19 mouse cellular contexts compared by ENCODE assay signal in genomic region chr2:139874173-139874572, GRCm38 (mm10).
DNase-seq lines count a peak whose midpoint lies in the region; ATAC-seq and TF ChIP-seq lines count a peak whose summit lies in the region.
"Had no signal": no experiment of that assay in that cellular context is flagged by ENCODE, and none has a peak within 500 bp of the region (broad histone marks: within the 10 kb centered on the region; RNA-seq: fewer than 3 reads in every experiment).

No protein-coding gene starts in this region.

- H3K9me3 ChIP-seq in forebrain, embryonic 11.5 days (ENCODE audit: control insufficient read depth, low read length) = no peaks in the 10 kb centered on the region
- H3K9me3 ChIP-seq in forebrain, embryonic 16.5 days (ENCODE audit: control insufficient read depth, low read length) = no peaks in the 10 kb centered on the region
- no peaks in the 10 kb centered on the region for H3K9me3 ChIP-seq in midbrain, embryonic 11.5 days (ENCODE audit: control insufficient read depth, low read length)
- H3K9me3 ChIP-seq in midbrain, embryonic 10.5 days (replicated peaks) = no peaks in the 10 kb centered on the region
- H3K9me3 ChIP-seq in ES-E14 (ENCODE audit: control insufficient read depth, insufficient read depth, low read depth, low read length) = no peaks in the 10 kb centered on the region
- H3K9me3 ChIP-seq in intestine, postnatal 0 days (ENCODE audit: control insufficient read depth) = no peaks in the 10 kb centered on the region
- H3K9me3 ChIP-seq: embryonic facial prominence, embryonic 10.5 days; heart, embryonic 12.5 days; hindbrain, embryonic 15.5 days had no signal

- H3K9ac ChIP-seq in forebrain, embryonic 11.5 days (ENCODE audit: low read length) = no peak overlapping the region
- H3K9ac ChIP-seq in forebrain, embryonic 16.5 days (replicated peaks; ENCODE audit: low read depth, low read length) = no peak overlapping the region
- no peak overlapping the region for H3K9ac ChIP-seq in midbrain, embryonic 11.5 days (ENCODE audit: low read length)
- H3K9ac ChIP-seq in ES-E14 (ENCODE audit: insufficient read depth, low read depth, low read length, poor library complexity, severe bottlenecking) = no peak overlapping the region
- no peak overlapping the region for H3K9ac ChIP-seq in intestine, postnatal 0 days (ENCODE audit: low read depth, low read length)
- H3K9ac ChIP-seq: forebrain, postnatal 0 days; heart, embryonic 12.5 days; hindbrain, embryonic 15.5 days had no signal

- WGBS in forebrain, embryonic 11.5 days = 13% methylated on average over 3 of the region's 3 CpGs
- 10% methylated on average over 3 of the region's 3 CpGs for WGBS in forebrain, embryonic 16.5 days
- WGBS in midbrain, embryonic 11.5 days = 13% methylated on average over 3 of the region's 3 CpGs
- WGBS in midbrain, embryonic 10.5 days = 26% methylated on average over 3 of the region's 3 CpGs
- 63% methylated on average over 3 of the region's 3 CpGs for WGBS in intestine, postnatal 0 days

- TF ChIP-seq CTCF in intestine, postnatal 0 days (IDR thresholded peaks at IDR 0.05; ENCODE audit: low read depth) = no peak

- peak; percentile 53; the same call in 1 of the 2 replicates for ATAC-seq in forebrain, embryonic 11.5 days (replicated peaks; ENCODE audit: low FRiP score)
- ATAC-seq in forebrain, embryonic 16.5 days = no peak
- peak; percentile 35; the same call in 1 of the 2 replicates for ATAC-seq in midbrain, embryonic 11.5 days (ENCODE audit: low FRiP score)
- peak; percentile 89 for ATAC-seq in intestine, postnatal 0 days
- ATAC-seq: forebrain, postnatal 0 days had no signal

- in situ Hi-C loops in ES-E14 (cut with MboI; ENCODE audit: low sequenced_read_pairs in 2 of 2, unreplicated experiment in 2 of 2) = no loop called here

- DNase-seq in forebrain, embryonic 11.5 days (ENCODE audit: low spot score) = no peak
- peak; percentile 77 for DNase-seq in midbrain, embryonic 11.5 days (ENCODE audit: low spot score, missing footprints)
- no peak for DNase-seq in midbrain, embryonic 10.5 days (ENCODE audit: low spot score)
- no peak for DNase-seq in ES-E14 (ENCODE audit: low read depth, low spot score)
- DNase-seq in heart, adult 8-10 months (ENCODE audit: low spot score) = no peak
- no peak for DNase-seq in spleen, postnatal 4 days (ENCODE audit: low spot score in 2 of 2)
- DNase-seq: adrenal gland, adult 2 months; adrenal gland, postnatal 25 days; cerebellum, adult 2 months; cerebellum, postnatal 10 days; forebrain, postnatal 0 days; gastrocnemius, postnatal 14 days; heart, adult 2 months; heart, postnatal 36 days had no signal

- no peaks in the 10 kb centered on the region for H3K36me3 ChIP-seq in forebrain, embryonic 11.5 days (ENCODE audit: control insufficient read depth, insufficient read depth, low read length)
- H3K36me3 ChIP-seq in forebrain, embryonic 16.5 days (ENCODE audit: control insufficient read depth, insufficient read depth) = no peaks in the 10 kb centered on the region
- no peaks in the 10 kb centered on the region for H3K36me3 ChIP-seq in midbrain, embryonic 11.5 days (ENCODE audit: control insufficient read depth, insufficient read depth, low read length)
- H3K36me3 ChIP-seq in midbrain, embryonic 10.5 days = no peaks in the 10 kb centered on the region
- peaks cover 2% of the 10 kb centered on the region; the same call in 1 of the 2 replicates for H3K36me3 ChIP-seq in ES-E14 (ENCODE audit: control insufficient read depth, insufficient read depth, low read length, poor library complexity, severe bottlenecking)
- no peaks in the 10 kb centered on the region for H3K36me3 ChIP-seq in intestine, postnatal 0 days (ENCODE audit: control insufficient read depth, insufficient read depth)
- H3K36me3 ChIP-seq: embryonic facial prominence, embryonic 10.5 days; heart, embryonic 12.5 days; hindbrain, embryonic 15.5 days had no signal

- no peaks in the 10 kb centered on the region; the same call in 1 of the 2 replicates for H3K4me1 ChIP-seq in forebrain, embryonic 11.5 days (replicated peaks; ENCODE audit: control insufficient read depth, insufficient read depth, low read length)
- no peaks in the 10 kb centered on the region for H3K4me1 ChIP-seq in forebrain, embryonic 16.5 days (replicated peaks; ENCODE audit: control insufficient read depth, insufficient read depth, low read length)
- peaks cover 4% of the 10 kb centered on the region for H3K4me1 ChIP-seq in midbrain, embryonic 11.5 days (ENCODE audit: control insufficient read depth, insufficient read depth, low read length)
- H3K4me1 ChIP-seq in midbrain, embryonic 10.5 days = peaks cover 9% of the 10 kb centered on the region
- peaks cover 5 to 6% of the 10 kb centered on the region in 2 experiments; a peak in 3 of 4 replicates for H3K4me1 ChIP-seq in ES-E14 (ENCODE audit: control insufficient read depth in 2 of 2, insufficient read depth in 2 of 2, low read length in 2 of 2, poor library complexity in 1 of 2)
- no peaks in the 10 kb centered on the region for H3K4me1 ChIP-seq in intestine, postnatal 0 days (replicated peaks; ENCODE audit: control insufficient read depth, insufficient read depth, low read length)
- H3K4me1 ChIP-seq: heart, embryonic 12.5 days; hindbrain, embryonic 15.5 days had no signal

- no peaks in the 10 kb centered on the region for H3K27me3 ChIP-seq in forebrain, embryonic 11.5 days (ENCODE audit: control insufficient read depth, insufficient read depth, low read length)
- H3K27me3 ChIP-seq in forebrain, embryonic 16.5 days (replicated peaks; ENCODE audit: control insufficient read depth, insufficient read depth, low read length) = no peaks in the 10 kb centered on the region
- H3K27me3 ChIP-seq in midbrain, embryonic 11.5 days (ENCODE audit: control insufficient read depth, insufficient read depth, low read length) = no peaks in the 10 kb centered on the region
- H3K27me3 ChIP-seq in midbrain, embryonic 10.5 days (ENCODE audit: low read depth, poor library complexity, severe bottlenecking) = no peaks in the 10 kb centered on the region
- no peaks in the 10 kb centered on the region for H3K27me3 ChIP-seq in intestine, postnatal 0 days (replicated peaks; ENCODE audit: control insufficient read depth, insufficient read depth, low read length)
- H3K27me3 ChIP-seq: heart, embryonic 12.5 days; hindbrain, embryonic 15.5 days had no signal

- H3K4me2 ChIP-seq in forebrain, embryonic 11.5 days (ENCODE audit: low read depth, low read length, severe bottlenecking) = no peak overlapping the region
- H3K4me2 ChIP-seq in forebrain, embryonic 16.5 days (ENCODE audit: low read length) = no peak overlapping the region
- H3K4me2 ChIP-seq in midbrain, embryonic 11.5 days = no peak overlapping the region
- H3K4me2 ChIP-seq in intestine, postnatal 0 days (replicated peaks; ENCODE audit: low read depth) = 0 out of 2 replicates have a peak overlapping the region, but pooled peaks have one; percentile 3
- H3K4me2 ChIP-seq: heart, embryonic 12.5 days; hindbrain, embryonic 15.5 days had no signal

- H3K4me3 ChIP-seq in forebrain, embryonic 11.5 days (ENCODE audit: low read depth, low read length) = no peak overlapping the region
- no peak overlapping the region for H3K4me3 ChIP-seq in forebrain, embryonic 16.5 days (replicated peaks; ENCODE audit: low read length)
- no peak overlapping the region for H3K4me3 ChIP-seq in midbrain, embryonic 11.5 days (ENCODE audit: low read depth, low read length)
- no peak overlapping the region for H3K4me3 ChIP-seq in midbrain, embryonic 10.5 days
- no peak overlapping the region for H3K4me3 ChIP-seq in ES-E14 (ENCODE audit: insufficient read depth in 1 of 2, low read depth in 1 of 2, low read length in 2 of 2, poor library complexity in 1 of 2, severe bottlenecking in 1 of 2)
- no peak overlapping the region for H3K4me3 ChIP-seq in intestine, postnatal 0 days (ENCODE audit: low read depth, low read length)
- H3K4me3 ChIP-seq: embryonic facial prominence, embryonic 10.5 days; heart, adult 2 months; heart, embryonic 12.5 days; hindbrain, embryonic 15.5 days had no signal

- no peak overlapping the region for H3K27ac ChIP-seq in forebrain, embryonic 11.5 days (ENCODE audit: low read depth, low read length)
- H3K27ac ChIP-seq in forebrain, embryonic 16.5 days (ENCODE audit: low read length) = no peak overlapping the region
- no peak overlapping the region for H3K27ac ChIP-seq in midbrain, embryonic 11.5 days (ENCODE audit: low read depth, low read length)
- H3K27ac ChIP-seq in midbrain, embryonic 10.5 days (replicated peaks) = no peak overlapping the region
- H3K27ac ChIP-seq in ES-E14 (ENCODE audit: insufficient read depth, low read depth, low read length, poor library complexity, severe bottlenecking) = peak overlapping the region; percentile 85
- peak overlapping the region; percentile 46 for H3K27ac ChIP-seq in intestine, postnatal 0 days (ENCODE audit: low read depth, low read length)
- H3K27ac ChIP-seq: embryonic facial prominence, embryonic 10.5 days; heart, adult 2 months; hindbrain, embryonic 15.5 days had no signal

TF ChIP-seq in ES-E14, 5 proteins besides CTCF, POLR2A, EP300 and RAD21:
- TF ChIP-seq CHD2 (IDR thresholded peaks at IDR 0.05; ENCODE audit: low read depth, low read length) = no peak
- no peak for TF ChIP-seq ZNF384 (IDR thresholded peaks at IDR 0.05; ENCODE audit: low read depth, low read length)
- TF ChIP-seq MAFK (IDR thresholded peaks at IDR 0.05; ENCODE audit: insufficient read depth, low read depth, low read length) = no peak
- no peak for TF ChIP-seq HCFC1 (IDR thresholded peaks at IDR 0.05; ENCODE audit: borderline replicate concordance, insufficient read depth, low read length)
- no peak for TF ChIP-seq ZC3H11A (IDR thresholded peaks at IDR 0.05; ENCODE audit: borderline replicate concordance, low read depth, low read length)

Comparison
In these comparisons a context has a peak if more than half of its experiments do, and no peak if none do; other contexts are left out.
1. H3K27ac ChIP-seq: peak in ES-E14 (single experiment) and intestine, postnatal 0 days (single experiment); none in forebrain, embryonic 11.5 days (single experiment), forebrain, embryonic 16.5 days (single experiment), midbrain, embryonic 11.5 days (single experiment) and midbrain, embryonic 10.5 days (single experiment).